Mouse (Mus musculus) urinary bladder, adult 18-20 months (tissue): Measurements from ENCODE around the gene Ankrd33b.

ENCODE experiments used
- DNase-seq, 2 experiments: peaks; one replicate each; pipeline ENCODE4 v3.0.0; 2022; ENCODE audit warnings: low spot score in 2 of 2, mixed read lengths in 2 of 2

Ankrd33b gene

GRCm38 (mm10) chr15:31304302-31304701, 63.2 kb downstream of the Ankrd33b start:
- DNase-seq: no peak

DNA sequence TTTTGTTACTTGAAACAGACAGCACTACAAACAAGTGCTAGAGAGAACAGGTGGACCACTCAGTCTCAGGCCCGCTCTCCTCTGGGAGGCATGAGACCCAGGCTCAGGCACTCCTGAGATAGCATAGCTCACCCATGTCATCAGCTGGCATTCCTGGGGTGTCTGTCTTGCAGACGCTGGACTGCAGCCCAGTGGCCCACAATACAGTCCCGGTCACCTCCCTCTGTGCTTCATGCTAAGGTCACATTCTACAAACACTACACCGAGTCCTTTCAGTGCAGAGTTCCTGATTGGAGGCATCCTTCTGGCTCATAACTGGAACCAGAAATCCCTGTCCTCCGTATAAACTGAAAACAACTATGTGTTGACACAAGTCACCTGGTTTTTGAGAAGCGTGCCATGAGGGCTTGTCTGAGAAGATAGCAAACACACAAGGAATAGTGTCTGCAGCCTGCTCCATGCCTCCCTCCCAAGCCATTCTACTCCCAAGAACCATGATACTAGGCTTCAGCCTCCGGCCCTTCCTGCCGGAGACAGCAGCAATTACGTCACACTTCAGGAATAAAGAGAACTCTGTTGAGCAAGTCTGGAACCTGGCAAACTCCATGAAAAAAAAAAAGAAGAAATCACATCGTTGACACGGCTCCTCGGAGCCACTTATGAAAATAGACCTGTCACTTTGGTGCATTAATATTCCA, 65.1 kb downstream of the Ankrd33b start:
- peak in 1 of 2 experiments; percentile 16 for DNase-seq

- no peak for DNase-seq
Observed at GRCm38 (mm10) chr15:31299258-31299917, 68.1 kb downstream of the Ankrd33b start.

GRCm38 (mm10) chr15:31297777-31298137, 69.8 kb downstream of the Ankrd33b start:
- DNase-seq: no peak

DNA sequence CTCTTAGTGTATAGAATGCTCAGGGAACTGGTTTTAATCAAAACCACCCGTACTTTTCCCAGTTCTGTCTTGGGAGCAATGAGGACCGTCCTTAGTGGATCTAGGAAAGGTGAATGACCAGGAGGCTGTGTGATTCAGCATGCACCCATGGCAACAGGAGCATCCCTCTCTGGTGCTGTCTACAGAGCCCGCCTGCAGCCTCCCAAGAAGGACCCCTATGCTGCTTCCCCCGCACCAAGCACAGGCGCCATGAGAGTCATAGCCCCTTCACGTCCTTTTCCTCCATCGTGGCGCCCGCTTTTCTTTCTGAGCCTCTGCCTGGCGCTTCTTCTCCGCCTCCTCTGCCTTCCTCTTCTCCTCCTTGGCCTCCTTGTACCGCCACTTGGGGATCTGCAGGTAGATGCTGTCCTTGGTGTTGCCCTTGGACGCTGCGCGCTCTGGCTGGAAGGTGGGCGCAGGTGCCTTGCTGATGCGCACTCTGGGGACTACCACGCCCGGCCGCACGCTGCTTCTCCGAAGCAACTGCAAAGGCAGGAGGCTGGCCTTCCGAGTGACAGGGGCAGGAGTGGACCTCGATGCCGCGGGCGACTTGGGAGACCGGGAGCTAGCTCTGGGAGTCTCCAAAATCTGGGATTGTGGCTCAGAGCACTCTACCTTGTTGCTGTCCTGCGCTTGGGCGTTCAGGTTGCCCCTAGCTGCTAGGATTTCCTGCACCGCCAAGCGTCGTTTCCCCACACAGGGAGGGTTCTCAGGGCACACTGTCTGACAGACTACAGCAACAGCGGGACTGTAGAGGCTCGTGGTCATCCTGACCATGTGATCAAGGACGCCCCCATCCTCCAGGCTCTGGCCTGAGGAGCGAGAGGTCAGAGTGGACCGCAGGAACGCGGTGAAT, 70.4 kb downstream of the Ankrd33b start:
- no peak for DNase-seq

GRCm38 (mm10) chr15:31294311-31294710, 73.2 kb downstream of the Ankrd33b start:
- DNase-seq: no peak

GRCm38 (mm10) chr15:31292627-31293026, 74.9 kb downstream of the Ankrd33b start:
- DNase-seq: no peak

DNA sequence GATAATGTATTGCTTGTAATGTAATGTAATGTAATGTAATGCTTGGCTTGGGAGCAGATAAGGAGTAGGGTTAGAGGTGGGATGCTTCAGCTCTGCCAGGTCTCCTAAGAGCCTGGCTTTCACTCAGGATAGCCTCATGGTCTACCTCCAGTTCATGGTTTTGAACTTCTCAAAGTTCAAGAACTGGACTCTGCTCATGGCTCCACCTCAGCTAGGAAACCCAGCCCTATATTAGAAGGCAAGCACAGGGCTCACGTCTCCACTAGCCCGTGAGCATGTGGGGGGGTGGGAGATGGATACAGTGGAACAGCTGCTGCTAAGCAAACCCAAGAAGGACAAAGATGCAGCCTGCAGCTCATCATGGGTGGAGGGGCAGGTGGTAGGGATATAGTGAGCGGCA, 81.8 kb downstream of the Ankrd33b start:
- no peak for DNase-seq

- peak in 1 of 2 experiments; percentile 37 for DNase-seq
Observed at GRCm38 (mm10) chr15:31284922-31285631, 82.4 kb downstream of the Ankrd33b start.

DNA sequence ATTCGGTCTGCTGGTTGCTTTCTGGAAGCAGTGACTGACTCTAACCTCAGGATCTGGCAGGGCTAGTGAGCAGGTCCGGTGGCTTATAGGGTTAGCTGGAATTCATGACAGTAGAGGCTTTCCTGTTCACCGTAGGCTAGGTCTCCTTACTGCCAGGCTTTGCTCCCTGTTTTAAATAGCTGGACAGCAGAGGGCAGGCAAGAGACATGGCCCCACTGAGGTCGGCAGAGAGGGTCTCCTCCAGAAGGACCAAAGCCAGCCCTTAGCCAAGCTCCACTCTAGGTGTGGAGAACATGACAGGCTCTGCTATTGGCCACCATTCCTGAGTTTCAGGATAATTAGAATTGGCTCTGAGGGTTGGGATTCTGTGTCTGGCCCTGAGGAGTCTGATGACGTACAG, 83.4 kb downstream of the Ankrd33b start:
- DNase-seq: no peak

GRCm38 (mm10) chr15:31282353-31282752, 85.2 kb downstream of the Ankrd33b start:
- DNase-seq: no peak

- no peak for DNase-seq
Observed at GRCm38 (mm10) chr15:31281830-31282229, 85.7 kb downstream of the Ankrd33b start.

- no peak for DNase-seq
Observed at GRCm38 (mm10) chr15:31280683-31281082, 86.8 kb downstream of the Ankrd33b start.

DNA sequence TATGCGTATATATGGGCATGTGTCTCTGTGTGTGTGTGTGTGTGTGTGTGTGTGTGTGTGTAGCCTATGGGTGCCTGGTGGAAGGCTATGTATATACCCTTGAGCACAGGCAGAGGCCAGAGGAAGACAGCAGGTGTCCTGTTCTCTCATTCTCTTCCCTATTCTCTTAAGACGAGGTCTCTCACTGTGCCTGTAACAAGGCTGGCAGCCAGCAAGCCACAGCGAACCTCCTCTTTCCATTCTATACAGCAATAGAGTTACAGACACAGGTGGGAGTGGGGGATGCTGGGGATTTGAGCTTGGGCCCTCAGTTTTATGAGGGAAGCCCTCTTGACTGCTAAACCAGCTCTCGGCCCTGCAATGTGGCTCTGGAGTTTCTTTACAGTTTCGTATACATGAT, 87.5 kb downstream of the Ankrd33b start:
- DNase-seq: no peak

DNA sequence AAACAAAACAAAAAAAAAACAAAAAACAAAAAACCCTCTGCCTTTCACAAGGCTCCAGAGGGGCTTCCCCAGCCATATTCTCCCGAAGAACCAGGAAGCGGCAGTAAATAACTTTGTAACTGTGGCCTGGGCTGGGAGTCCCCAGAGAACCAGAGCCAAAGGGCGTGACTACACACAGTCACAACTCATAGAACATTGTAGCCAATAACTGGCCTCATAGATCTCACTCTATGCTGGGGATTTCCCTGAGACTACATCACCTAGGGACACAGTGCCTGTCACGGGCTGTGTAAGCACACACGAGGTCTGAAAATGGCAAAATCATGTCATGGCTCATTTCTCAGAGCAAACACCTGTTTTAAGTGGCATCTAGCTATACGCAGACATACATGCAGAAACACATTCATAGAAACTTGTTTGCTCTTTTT, 87.9 kb downstream of the Ankrd33b start:
- DNase-seq: no peak

DNA sequence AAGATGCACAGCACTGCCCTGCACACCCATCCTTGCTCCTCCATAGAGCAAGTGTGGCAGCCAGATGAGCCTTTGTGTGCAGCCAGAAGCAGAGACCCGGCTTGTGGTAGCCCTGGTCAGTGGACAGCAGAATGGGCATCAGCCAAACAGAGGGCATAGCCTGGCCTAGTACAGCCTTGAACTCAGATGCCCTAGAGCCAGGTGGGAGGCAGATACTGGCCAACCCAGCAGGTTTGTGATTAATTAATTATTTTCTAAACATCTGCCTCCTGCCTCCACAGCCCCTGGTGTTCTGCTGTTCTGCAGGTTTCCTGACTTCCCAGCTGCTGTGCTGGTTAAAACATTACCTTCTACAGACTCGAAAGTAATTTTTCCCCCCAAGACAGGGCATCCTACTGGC, 88.4 kb downstream of the Ankrd33b start:
- no peak for DNase-seq

DNA sequence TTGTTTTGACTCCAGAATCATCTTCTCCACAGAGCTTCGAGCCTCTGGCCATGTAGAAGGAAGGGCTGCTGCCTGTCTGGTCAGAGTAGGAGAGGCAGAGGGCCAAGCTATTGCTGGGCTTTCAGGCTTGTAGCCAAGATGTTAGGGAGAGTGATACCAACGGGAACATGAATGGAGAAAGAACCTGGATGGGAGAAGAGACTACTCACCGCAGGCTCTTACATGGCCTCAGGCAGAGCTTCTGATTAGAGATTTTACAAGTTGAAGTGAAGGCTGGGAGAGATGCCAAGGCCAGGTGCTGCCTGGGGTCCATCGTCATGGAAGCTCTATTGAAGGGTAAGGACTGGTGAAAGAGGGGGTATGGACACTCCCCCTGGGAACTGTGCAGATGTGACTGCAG, 89.4 kb downstream of the Ankrd33b start:
- no peak for DNase-seq

GRCm38 (mm10) chr15:31273509-31273908, 94.0 kb downstream of the Ankrd33b start:
- DNase-seq: no peak

- DNase-seq: no peak
Observed at GRCm38 (mm10) chr15:31272695-31273094, 94.8 kb downstream of the Ankrd33b start.

GRCm38 (mm10) chr15:31269558-31269957, 98.0 kb downstream of the Ankrd33b start:
- no peak for DNase-seq

GRCm38 (mm10) chr15:31268148-31268547, 99.4 kb downstream of the Ankrd33b start:
- no peak for DNase-seq

GRCm38 (mm10) chr15:31265845-31266244, 101.7 kb downstream of the Ankrd33b start:
- no peak for DNase-seq
